ENCODE assay signal across 18 mouse cellular contexts in genomic region chr2:93152191-93152601, GRCm38 (mm10). TPM values are rescaled to one million over a fixed set of nuclear protein-coding genes. Genes with fewer than 3 reads are reported as not detected.
A peak's percentile ranks its signal among the peaks of the same experiment; 100 is the strongest.
DNase-seq lines count a peak whose midpoint lies in the region; ATAC-seq and TF ChIP-seq lines count a peak whose summit lies in the region.
"Had no signal": no experiment of that assay in that cellular context is flagged by ENCODE, and none has a peak within 500 bp of the region (broad histone marks: within the 10 kb centered on the region; RNA-seq: fewer than 3 reads in every experiment).

No protein-coding gene starts in this region.

- TF ChIP-seq CTCF in cerebellum, adult 2 months (IDR thresholded peaks at IDR 0.05; ENCODE audit: borderline replicate concordance, insufficient read depth, low read depth, low read length): no peak

- peaks cover 47% of the 10 kb centered on the region for H3K4me1 ChIP-seq in cerebellum, adult 2 months (ENCODE audit: control insufficient read depth, insufficient read depth, low read length)
- H3K4me1 ChIP-seq: limb, embryonic 10.5 days; megakaryocyte, embryonic 14.5 days had no signal

- peak overlapping the region; percentile 86; the same call in 1 of the 2 replicates for H3K27ac ChIP-seq in cerebellum, adult 2 months (ENCODE audit: insufficient read depth, low read length)
- H3K27ac ChIP-seq: heart, embryonic 10.5 days; layer of hippocampus, adult 2 months; left cerebral cortex, adult 2 months; limb, embryonic 10.5 days had no signal

- H3K27me3 ChIP-seq in cerebellum, adult 2 months (ENCODE audit: control insufficient read depth, insufficient read depth, low read length): no peaks in the 10 kb centered on the region

- DNase-seq in cerebellum, adult 11-12 months: peak; percentile 63
- no peak for DNase-seq in cerebellum, postnatal 4 days (ENCODE audit: low spot score in 2 of 2)
- DNase-seq in 416B (ENCODE audit: low read depth): peak; percentile 55
- DNase-seq in cerebellum, adult 2 months: peak; percentile 62 to 65
- DNase-seq in kidney, postnatal 10 days: no peak
- DNase-seq in yolk sac, embryonic 10.5 days (ENCODE audit: low spot score): no peak
- DNase-seq: kidney, adult 11 months; lung, adult 18-20 months; lung, postnatal 14 days; midbrain, embryonic 14.5 days; right cerebral cortex, postnatal 25 days; thymus, adult 2 months had no signal

- TF ChIP-seq POLR2A in cerebellum, adult 2 months (IDR thresholded peaks at IDR 0.05; ENCODE audit: borderline replicate concordance, insufficient read depth, low read length): no peak

- no peak overlapping the region for H3K4me3 ChIP-seq in cerebellum, adult 2 months (replicated peaks; ENCODE audit: insufficient read depth, low read depth, low read length)
- H3K4me3 ChIP-seq: heart, embryonic 10.5 days; layer of hippocampus, adult 2 months; left cerebral cortex, adult 2 months; limb, embryonic 10.5 days; megakaryocyte, embryonic 14.5 days had no signal

- 17% methylated on average over 6 of the region's 6 CpGs for WGBS in cerebellum, adult 2 months

- peak; percentile 34; the same call in 1 of the 2 replicates for ATAC-seq in granulocyte monocyte progenitor cell, adult 5-6 weeks (replicated peaks; ENCODE audit: poor library complexity, severe bottlenecking)

RNA-seq across cellular contexts. Expression of gene Trp53i11, which starts 35.2 kb away (rescaled TPM):
- polyA plus RNA-seq in cerebellum, adult 2 months (2012; rRNA removed): 54.5 and 59.6 TPM in 2 replicates
- 3.6 and 4.5 TPM in 2 replicates for total RNA-seq in granulocyte monocyte progenitor cell, adult 5-6 weeks (2014; fragmentation: Nextera tagmentation)
- 0.39 and 0.82 TPM in 2 replicates for total RNA-seq in granulocyte monocyte progenitor cell, adult 5-6 weeks (2017)

Comparison
In these comparisons a context has a peak if more than half of its experiments do, and no peak if none do; other contexts are left out.
1. DNase-seq: peak in cerebellum, adult 11-12 months (single experiment), 416B (single experiment) and cerebellum, adult 2 months (2 of 2); none in cerebellum, postnatal 4 days (0 of 2), kidney, postnatal 10 days (single experiment) and yolk sac, embryonic 10.5 days (single experiment).